Mouse (Mus musculus) embryo, embryonic 10.5 days (tissue): ENCODE measurements at regions not wholly inside any gene's neighbourhood (a gene's known extent, or its start where the extent isn't known, plus 50 kb on each side); places are given as distances from the start of the nearest gene placed in this dataset.

ENCODE experiments used
- DNase-seq: peaks from one replicate; pipeline ENCODE4 v3.0.0-alpha.2; 2015; ENCODE audit warnings: low spot score

DNA sequence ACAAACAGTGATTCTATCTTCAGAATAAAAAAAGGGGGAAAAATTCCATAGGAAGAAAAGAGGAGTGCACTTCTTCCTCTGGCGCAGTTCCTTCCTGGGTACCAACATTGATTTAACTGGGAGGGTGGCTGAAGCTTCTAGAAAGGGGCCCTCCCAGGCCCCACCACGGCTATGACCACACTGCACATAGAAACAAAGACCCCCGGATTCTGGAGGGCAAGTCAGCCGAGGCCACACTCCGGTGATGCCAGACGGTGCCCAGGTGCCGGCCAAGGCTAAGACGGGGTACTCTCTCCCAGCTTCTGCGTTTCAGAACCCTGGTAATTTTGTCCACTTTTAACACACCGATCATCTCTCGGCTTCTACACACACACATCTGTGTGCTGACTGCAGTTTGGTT, 435.8 kb downstream of the Zfp536 start:
- DNase-seq = no peak

DNA sequence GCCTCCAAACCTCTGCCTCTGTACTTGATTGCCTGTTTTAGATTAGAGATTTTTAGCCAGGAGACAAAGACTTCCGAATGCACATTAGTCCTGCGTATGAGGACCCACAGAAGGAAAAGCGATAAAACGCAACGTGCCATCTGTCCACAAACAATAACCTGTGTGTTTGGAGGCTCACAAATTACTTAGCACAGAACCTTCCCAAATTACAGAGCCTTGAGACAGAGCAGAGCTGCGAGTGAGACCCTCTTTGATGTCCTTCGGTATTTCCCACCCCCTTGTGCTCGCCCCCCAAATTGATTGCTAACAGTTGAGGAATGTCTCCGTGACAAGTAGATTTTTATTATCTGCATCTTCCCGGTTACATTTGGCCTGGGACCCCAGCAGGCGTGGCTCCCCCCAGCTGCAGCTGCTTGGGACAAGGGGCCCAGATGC, 435.4 kb downstream of the Zfp536 start:
- DNase-seq = peak; percentile 54

DNA sequence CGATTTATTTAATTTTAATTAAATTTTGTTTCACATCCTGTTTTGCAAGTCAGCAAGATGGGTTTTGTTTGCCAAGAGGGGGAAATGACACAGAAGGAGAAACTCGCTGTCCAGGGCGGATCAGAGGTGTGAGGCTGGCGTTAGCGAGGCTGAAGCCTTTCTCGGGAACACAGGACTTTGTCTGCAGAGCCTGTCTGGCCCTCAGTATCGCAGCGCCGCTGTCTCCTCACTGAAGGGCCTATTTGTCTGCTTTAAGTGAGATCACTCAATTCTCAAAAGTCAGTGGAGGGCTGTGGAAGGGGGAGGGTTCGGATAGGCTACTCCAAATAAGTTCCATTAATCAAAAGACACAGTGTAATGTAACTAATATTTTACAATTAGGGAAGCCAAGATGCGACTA, 430.8 kb downstream of the Zfp536 start:
- peak; percentile 68 for DNase-seq

DNA sequence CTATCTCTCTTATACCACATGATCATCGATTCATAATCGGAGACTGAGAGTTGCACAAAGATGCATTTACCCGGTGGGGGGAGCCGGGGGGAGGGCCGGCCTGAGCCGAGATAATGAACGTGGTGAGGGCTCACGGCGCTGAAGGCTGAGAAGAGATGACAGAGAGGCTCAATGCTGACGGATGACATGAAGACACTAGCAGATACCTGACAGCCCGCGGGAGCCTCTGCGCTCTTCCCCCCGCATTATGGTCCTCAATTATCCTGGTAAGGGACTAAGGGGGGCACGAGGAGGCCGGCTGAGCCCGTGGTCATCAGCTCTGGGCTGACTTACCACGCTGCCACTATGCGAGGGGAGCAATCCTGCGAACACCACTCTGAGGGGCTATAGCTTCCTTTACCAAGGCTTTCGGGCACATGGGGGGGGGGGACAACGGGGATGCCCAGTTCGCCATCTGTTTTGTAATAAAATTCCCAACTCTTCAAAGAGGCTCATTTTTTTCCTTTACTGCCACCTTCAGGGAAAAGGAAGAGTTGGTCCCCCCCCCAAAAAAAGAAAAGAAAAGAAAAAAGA, 430.3 kb downstream of the Zfp536 start:
- DNase-seq = no peak

DNA sequence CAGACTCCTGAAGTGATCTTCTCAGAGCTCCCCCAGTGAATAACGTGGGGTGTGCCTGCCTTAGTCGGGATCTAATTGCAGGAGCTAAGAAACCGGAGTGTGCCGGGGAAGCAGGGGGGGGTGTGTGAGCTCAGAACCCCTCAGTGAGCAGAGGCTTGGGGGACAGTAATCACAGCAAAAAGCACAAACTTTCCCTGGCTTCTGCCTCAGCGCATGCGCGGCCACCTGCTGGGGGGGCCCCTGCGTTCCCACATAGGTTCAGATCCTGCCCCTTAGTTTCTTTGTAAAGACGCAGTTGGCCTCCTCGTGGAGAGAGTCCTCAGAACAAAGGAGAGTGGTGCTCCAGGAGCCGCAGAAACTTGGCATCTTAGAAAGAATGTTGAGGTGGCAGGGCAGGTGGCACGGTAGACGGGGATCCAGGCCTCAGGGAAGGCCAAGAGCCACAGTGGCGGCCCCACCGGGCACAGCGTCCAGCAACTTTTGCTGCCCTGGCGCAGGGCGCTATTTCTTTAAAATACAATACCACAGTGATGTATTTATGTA, 429.7 kb downstream of the Zfp536 start:
- no peak for DNase-seq

DNA sequence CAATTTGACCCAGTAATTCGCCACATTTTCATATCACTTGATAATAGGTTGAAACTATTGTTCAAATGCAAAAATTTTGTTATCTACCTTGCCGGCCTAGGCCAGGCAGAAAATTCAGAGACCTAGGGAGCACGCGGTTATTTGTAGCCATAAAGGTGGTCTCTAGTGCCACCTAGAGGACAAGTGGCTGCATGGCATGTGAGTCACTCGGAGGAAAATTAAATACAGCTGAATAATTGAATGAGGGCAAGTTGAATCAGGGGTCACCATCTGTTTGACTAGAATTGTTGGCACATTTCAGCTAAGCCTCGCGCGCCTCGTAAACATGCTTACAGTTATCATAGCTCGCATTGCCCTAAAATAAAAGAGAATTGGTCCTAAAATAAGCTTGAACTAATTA, 427.4 kb downstream of the Zfp536 start:
- DNase-seq = peak; percentile 95

DNA sequence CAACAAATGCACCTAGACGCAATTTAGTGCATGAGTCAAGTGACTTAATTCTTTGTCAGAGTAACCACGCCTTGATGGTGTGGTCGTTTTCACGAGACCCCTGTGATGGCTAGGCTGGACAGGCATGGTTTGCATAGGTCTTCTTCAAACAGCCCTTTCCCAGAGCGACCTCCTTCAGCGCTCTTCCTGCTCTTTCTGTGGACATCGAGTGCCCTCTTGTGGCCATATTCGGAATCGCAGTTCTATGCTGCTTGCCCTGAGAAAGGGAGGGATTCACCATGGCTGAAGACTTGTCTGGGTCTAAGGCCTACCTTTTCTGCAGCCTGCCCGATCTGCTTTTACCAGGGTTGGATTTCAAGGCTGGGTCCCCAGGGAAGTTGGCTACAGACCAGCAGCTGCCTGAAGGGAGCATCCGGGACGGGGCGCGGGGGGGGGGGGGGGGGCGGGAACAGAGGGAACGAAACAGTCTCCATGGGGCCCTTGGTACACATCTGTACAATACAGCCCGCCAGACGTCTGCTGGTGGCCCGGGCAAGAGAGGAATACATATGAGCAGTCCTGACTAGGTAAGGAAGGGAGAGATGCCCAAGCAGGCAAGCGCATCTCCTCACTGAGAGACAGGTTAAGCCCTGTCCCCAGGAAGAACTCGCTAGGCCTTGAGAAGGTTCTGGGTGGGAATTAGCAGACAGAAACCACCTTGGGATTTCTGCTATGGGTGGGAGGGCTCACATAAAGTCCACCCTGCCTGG, 415.6 kb downstream of the Zfp536 start:
- peak; percentile 96 for DNase-seq

DNA sequence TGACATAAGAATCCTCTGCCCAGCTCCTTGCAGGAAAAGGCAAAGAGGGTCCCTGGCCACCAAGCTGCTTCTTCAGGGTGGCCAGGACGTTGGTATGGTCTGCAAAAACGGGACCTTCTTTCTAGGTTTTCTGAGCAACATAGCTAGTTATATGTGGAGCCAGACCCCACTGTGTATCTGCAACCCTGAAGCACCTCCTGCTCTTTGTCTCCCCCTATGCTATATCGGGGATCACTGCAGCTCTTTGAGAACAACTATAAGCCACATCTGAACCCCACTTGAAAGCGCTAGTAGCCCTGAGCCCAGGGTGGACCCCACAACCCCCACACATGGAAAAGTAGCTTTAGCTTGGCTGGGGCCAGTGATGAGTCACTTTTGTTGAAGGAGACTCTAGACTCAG, 414.9 kb downstream of the Zfp536 start:
- DNase-seq = no peak

DNA sequence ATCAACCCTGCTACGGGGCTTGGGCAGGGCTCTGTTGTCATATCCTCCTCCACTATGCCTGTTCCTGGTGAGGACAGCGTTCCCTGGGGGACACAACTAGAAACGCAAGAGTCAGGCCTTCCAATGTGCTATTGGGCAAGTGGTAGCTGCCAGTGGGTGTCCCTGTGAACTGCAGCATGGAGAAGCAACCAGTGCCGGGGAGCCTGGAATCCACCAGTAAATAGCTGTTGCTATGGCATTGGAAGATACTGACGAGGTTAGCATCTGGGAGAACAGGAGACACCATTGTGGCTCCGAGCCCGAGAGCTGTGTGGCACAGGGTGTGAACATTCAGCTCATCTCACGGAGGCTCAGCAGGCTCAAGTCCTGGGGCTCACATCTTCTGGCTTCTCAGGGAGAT, 414.0 kb downstream of the Zfp536 start:
- no peak for DNase-seq

DNA sequence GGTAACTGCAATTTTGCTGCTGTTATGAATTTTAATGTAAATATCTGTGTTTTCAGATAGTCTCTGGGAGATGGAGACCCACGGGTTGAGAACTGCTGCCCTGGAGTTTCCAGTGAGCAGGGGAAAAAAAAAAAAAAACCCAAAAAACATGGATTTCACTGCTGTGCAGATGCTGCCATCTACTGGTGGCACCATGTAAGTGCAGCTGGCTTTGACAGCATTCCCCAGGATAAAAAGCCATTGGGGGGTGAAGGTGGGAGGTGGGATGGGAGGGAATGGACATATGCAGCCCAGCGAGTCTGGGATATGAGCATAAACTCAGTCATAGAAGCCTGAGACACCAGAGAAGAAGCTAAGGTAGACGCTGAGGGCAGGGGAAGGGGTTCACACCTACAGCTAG, 413.3 kb downstream of the Zfp536 start:
- DNase-seq = peak; percentile 72

DNA sequence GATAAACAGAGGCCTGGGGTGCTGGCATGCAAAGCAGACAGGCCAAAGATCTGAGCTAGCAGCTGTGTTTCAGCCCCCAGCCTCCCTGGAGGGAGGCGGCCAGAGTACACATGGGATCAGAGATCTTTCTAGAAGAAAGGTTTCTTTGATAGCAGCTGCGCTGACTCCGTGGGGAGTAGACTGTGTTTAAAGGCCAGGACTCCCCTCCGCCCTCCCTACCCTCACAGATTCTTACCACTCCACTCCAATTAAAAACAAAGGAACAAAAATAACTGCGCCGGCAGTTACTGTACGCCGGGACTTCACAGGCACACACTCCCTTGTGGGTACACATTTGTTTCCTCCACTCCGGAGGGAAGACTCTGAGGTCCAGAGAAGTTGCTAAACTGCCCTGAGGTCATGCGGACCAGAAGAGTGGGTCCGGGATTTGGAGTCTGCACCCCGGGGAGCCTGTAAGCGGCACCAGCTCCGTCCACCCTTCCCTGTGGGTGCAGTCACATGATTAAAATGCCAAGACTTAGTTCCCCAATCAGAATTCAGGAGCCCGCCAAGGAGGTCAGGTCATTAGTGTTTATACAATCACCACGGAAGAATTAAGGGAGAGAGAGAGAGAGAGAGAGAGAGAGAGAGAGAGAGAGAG, 411.5 kb downstream of the Zfp536 start:
- peak; percentile 72 for DNase-seq

DNA sequence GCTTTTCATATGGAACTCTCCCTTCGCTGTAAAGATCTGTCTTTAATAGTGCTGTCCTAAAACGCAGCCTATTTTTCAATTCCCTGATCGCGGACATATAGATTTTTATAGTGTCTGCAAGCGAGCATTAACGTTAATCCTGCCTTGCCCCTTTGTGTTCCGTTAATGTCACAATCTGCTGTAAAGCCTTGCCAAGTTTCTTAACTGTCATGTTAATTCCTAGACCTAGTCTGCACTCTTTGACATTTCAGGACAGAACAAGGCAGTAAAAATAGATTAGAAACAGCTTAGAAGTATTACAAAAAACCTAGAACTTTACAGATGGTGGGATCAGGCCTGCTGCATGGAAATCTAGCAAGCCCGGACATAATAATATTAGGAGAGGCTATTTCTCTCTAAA, 410.6 kb downstream of the Zfp536 start:
- DNase-seq = peak; percentile 50

DNA sequence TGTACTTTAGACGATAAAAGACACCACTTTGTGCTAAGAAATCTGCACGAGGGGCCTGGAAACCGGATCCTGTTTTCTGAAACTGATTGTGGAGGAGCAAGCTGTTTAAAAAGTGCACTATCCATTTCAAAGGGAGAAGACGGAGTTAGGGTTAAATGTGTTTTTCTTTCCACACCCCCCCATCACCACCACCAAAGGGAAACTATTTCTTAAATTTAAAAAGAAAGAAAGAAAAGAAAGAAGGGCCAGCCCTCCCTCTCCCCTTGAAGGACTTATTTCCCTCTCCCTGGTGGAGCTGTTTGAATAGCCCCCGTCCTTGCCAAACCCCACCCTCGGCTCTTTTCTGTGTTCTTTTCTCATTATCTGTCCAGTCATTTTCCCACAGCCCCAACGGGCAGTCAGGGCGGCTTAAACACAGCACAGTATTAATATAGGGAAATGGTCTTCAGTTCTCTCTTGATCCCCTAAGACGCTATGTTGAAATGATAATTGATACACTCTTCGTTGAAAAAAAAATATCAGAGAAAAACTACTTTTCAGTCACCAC, 409.7 kb downstream of the Zfp536 start:
- DNase-seq = peak; percentile 75

DNA sequence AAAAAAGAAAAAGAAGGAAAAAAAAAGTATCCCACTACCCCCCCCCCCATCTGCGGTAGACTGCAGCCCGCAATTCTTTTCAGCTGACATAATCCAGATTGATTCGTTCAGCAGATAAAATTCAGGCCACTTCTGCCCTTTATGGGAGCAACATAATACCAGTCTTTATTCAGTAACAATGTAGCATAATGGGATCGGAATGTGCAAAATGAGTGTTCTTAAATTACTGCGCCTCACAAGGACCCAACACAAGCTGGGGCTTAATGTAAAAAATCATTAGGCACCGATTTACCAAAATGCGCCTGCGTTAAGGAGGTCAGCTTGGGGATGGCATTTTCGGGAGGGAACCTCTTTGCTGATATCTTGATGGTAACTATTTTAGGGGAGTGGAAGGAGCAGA, 409.2 kb downstream of the Zfp536 start:
- DNase-seq = peak; percentile 55

DNA sequence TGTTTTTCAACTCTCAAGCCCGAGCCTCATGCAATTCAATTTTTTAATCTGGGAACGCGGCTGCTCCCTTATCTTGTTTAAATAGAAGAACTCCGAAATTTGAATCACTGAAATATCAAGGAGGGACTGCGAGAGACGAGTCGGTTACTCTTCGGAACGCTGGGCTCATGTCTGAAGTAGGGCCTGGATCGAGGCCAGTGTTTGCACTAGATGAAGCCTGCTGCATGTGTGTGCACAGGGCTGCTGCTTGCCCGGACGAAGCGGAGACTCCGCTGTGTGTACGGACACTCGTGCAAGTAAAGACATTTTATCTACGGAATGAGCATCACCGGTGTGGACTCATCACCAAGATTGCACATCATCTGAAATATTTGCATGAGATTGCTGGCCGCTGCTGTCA, 407.4 kb downstream of the Zfp536 start:
- no peak for DNase-seq

DNA sequence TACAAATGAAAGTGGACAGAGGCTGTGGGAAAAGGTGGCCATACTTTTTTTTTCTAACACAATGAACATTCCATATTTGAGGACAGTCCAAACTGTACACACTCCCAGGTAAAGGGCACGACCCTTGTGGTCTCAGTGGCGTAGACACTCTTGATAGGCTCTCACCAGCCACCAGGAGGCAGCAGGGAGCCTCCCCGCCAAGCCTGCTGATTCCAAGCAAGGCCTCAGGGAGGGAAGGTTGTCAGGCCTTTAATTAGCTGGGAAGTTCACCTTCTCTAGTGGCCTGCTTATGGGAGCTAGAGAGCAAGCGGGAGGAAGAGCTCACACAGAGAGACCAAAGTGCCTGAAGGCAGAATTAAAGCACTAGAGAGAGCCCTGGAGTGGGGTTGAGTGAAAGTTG, 403.7 kb downstream of the Zfp536 start:
- DNase-seq = peak; percentile 61

DNA sequence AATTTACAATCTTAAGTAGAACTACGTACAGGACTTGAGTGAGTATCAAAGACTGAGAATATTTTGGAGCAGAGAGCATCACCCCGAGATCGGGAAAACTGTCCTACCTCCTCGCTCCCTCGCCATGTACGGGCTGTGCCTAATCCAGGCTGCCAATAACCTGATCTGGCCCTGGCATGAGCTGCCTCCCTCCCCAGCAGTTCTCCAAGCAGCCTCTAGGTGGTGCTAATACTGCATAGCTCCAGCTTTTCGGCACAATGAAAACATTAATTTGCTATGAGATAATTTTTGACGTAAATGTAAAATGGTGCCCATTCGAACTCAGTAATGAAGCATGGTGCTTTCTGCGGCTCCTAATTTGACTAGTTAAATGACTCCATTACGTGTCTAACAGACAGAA, 399.6 kb downstream of the Zfp536 start:
- DNase-seq = peak; percentile 91

DNA sequence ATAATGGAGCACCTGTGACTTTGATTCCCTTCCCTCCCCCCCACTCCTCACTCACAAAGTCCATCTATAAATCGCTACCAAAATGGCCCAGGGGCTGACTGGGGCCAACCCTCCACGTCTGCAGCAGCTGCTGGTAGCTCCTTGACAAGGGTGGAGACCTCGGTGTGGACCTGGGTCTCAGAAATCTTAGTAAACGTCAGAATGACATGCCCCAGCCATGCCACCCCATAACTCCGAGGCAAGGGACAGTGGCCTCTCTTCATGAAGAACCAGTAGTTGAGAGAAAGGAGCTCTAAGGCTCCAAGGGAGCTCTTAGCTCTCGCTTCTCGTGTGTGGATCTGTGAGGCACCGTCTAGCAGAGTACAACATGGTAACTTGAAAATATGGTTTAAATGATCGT, 398.4 kb downstream of the Zfp536 start:
- peak; percentile 39 for DNase-seq

DNA sequence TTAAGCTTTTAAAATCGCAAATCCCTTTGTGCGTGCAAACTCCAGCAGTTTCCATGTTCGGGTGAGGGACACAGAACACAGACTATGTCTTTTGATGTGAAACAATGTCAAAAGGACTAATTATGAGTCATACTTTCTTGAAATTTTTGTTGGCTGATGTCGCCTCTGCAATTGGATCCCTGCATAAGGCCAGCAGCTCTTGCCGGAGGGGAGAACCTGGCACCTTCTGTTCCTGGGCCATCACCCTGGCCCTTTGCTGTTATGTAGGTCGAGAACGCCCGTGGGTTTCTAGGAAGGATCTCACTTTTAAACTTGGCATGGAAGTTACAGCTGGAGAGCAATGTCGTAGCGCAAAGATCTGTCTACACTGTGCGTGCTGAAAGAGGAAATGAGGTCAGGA, 397.9 kb downstream of the Zfp536 start:
- DNase-seq = peak; percentile 42

DNA sequence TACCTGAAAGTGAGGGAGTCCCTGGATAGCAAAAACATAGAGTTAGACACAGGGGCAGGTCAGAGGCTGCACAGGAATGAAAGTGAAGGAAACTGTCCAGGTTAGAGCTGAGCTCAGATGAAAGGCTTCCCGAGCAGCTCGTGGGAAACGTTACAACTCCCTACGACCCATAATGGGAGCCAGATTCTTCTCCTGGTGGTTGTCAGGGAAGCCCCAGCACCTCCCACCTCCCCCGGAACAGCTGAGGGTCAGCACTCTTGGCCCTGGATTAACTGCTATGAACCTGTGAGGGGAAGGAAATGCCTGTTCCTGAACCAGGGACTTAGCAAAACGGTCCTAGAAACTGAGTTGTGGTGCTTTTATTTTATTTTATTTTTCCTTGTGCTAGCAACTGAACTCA, 397.2 kb downstream of the Zfp536 start:
- DNase-seq = peak; percentile 73

DNA sequence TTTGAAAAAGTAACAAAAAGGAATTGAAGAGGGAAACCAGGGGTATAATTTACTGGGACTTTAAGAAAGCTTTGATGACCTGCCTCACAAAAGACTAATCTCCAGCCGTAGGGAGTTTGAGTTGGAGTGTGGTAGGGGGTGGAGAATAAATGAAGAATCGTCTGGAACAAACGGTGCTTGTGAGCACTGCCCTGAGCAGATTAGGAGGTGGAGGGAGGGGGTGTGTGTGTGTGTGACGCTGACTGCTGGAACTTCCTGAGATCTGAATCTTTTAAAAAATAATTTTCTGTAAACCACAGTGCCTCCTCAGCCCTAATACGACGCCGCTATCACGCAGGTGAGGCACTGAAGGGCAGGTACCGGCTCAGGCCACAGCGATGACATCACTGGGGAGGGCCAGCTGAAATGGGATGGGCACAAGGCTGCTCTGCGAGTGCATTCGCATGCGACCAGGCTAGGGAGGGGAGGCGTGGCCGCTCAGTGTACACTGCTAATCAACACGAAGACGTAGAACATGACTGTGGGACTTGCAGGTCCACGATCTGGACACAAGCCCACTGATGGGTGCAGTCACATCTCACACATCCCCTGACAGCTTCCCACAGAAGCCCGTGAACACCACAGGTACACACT, 395.4 kb downstream of the Zfp536 start:
- DNase-seq = no peak

DNA sequence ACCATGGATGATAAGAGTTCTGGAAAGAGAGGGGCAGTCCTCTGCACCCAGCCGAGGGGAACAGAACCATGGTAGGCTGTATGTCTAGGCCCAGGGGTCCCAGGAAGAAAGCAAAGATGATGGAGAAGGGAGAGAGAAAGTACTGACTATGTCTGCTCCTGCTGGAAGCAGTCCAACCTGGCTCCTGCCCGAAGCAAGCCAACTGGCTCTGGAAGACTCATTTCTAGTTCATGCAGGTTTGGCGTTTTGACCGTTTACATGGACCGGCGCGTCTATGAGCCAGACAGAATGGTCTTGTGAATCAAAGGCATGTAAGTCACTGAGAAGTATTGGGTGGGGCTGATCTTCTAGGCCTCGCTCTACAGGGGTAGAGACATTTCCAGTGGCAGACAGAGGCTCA, 385.6 kb downstream of the Zfp536 start:
- no peak for DNase-seq
